Mouse (Mus musculus) naive thymus-derived CD4-positive, alpha-beta T cell, adult 5 months (primary cell): ENCODE measurements around the gene Fam126a. TPM values are rescaled to one million over a fixed set of nuclear protein-coding genes. Genes with fewer than 3 reads are reported as not detected.

Experiments used
- polyA plus RNA-seq: library from polyadenylated mRNA; unstranded; fragments of 100-300 nt; shearing (Covaris generic); gene quantifications from one replicate; pipeline ENCODE4 v1.2.1, GENCODE M21; 2017

Fam126a gene
- 16.1 TPM for polyA plus RNA-seq

DNA sequence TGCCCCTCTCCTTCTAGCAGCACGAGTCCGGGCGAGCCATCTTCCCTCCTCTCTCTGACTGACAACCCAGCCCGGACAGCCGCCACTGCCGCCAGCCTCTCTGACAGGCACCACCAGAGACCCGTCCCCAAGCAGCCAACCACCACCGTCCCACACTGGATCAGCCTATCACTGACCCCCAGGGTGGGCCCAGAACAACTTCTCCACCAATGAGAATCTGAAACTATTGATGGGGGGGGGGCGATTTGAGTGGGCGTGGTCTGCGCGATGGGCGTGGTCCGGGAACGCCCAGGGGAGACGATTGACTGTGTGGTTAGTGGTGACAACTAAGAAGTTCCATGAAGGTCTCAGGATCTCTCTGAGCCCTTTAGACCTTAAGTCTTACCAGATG is at the start of gene Fam126a:
TSS of gene Fam126a (minus strand) at position 112 of the 391 bp plus-strand sequence.

Other genes with a start within 250 kb of the Fam126a start
- gene Pus7, start 247.0 kb downstream of the Fam126a start, polyA plus RNA-seq: 27.3 TPM
- gene Rint1, start 243.0 kb downstream of the Fam126a start, polyA plus RNA-seq: 26.7 TPM
- gene Tomm7, start 186.5 kb downstream of the Fam126a start, polyA plus RNA-seq: 45.8 TPM
- gene Klhl7, start 69.9 kb upstream of the Fam126a start, polyA plus RNA-seq: 17.5 TPM
- gene Nupl2, start 134.3 kb upstream of the Fam126a start, polyA plus RNA-seq: 7.2 TPM